Mouse (Mus musculus): ENCODE measurements around the gene Lamtor1.

- TF ChIP-seq GATA1 (IDR thresholded peaks at IDR 0.05; ENCODE audit: borderline replicate concordance, low read length) (no peak), CTCF (IDR thresholded peaks at IDR 0.05; ENCODE audit: low read depth, low read length) (no peak), POLR2AphosphoS5 (IDR thresholded peaks at IDR 0.05; ENCODE audit: insufficient replicate concordance, low read depth, low read length) (no peak), TAL1 (conservative IDR thresholded peaks at IDR 0.05; ENCODE audit: low read depth, low read length) (no peak), GATA2 (IDR thresholded peaks at IDR 0.05; ENCODE audit: borderline replicate concordance, low read depth, low read length) (no peak)
Observed at GRCm38 (mm10) chr7:101969694-101970428, 64.2 kb downstream of the Lamtor1 start.

Measured in G1E (cell line).